Mouse (Mus musculus): Measurements from ENCODE around the gene Serf2.

Gene Serf2

DNA sequence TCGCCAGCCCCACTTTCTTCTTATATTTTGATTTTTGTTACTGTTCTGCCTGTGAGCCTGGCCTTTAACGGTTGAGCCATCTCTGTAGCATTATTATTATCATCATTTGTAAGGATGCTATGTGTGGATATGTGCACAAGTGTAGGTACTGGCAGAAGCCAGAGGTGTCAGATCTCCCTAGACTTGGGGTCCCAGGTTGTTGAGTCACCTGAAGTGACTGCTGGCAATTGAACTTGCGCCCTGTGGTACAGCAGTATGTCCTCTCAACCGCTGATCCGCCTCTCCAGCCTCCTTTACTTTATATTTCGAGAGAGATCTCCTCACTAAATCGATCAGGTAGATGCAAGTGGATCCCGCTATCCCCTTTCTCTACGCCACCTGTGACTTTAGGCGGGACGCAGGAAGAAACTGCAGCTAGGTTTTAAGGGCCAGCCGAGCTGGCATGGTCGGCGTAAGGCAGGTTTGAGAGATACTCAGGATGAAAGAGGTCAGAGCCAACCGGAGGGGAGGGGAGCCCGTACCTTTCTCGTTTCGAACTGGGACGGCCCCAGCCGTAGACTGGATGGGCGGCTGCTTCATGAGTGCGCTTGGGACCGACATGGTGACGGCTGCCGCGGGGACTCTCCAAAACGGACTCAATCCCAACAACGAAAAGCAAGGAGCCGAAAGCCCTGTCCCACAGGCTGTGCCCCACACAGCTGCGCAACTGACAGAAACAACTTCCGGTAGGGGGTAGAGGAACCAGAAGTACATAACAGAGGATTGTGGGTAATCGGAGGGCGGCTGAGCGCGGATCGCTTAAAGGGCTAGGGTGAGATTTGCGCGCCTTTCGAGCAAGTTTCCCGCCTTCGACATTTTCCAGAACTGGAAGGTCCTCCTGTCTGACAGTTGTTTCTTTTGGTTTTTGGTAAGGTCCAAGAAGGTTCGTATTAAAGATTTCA, 57.2 kb downstream of the Serf2 start, which contains the start of the genes Mfap1a and Wdr76:
Gene Mfap1a (minus strand): TSS at position 724 of the 941 bp plus-strand sequence.
Gene Wdr76 (plus strand): TSS at position 782 of the 941 bp plus-strand sequence.
- DNase-seq (ENCODE audit: low read depth, low spot score), result peak; percentile 96

DNA sequence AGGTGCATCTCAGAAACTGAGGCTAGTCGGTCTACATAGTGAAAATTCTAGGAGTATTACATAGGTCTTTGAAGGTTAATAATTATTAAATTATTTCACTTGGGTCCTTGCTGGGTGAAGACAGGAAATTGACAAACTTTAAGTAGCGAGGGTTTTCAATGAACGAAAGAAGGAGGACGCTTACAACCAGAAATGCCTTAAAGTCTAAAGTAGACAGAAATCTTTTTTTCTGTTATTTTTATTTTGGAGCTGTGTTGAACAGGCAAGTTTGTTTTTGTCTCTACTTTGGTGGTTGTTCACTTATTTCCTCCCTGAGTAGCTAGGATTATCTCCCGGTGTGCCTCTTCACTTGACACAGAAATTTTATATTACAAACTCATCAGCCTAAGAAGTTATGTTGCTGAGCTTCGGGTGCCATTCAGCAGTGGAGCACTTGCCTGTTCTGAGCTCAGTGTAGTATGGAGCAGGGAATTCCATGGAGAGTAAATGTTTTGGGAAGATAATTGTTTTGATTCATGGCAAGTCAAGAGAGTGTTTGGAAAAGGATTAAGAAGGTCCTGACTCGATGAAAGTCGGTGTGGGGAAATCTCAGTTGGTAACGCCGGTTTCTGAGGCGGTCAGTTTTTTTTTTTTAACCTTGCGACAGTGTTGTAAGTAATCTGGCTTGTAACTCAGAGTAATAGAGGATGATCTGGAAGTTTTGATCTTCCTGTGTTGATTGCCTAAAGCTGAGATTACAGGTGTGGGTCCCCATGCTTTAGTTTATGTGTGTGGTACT, 58.4 kb downstream of the Serf2 start:
- no peak for DNase-seq (ENCODE audit: low read depth, low spot score)
